Mouse (Mus musculus) limb, embryonic 13.5 days (tissue): ENCODE data around the gene Hjurp. TPM values are rescaled to one million over a fixed set of nuclear protein-coding genes. Genes with fewer than 3 reads are reported as not detected.

ENCODE experiments used
- ATAC-seq: fragments of 200-750 bp; cut with Nextera tagmentation; 2 replicates; pipeline ENCODE4 v1.8.0; 2017; ENCODE audit warnings: low read depth, moderate number of reproducible peaks, moderate TSS enrichment; ENCODE audit not compliant: low FRiP score
- H3K27ac ChIP-seq: fragments of 300-500 bp; sonication (generic); 2 replicates; pipeline ENCODE4 v1.5.1; 2015; ENCODE audit warnings: inconsistent platforms, mild to moderate bottlenecking, moderate library complexity
- H3K27me3 ChIP-seq: fragments of 300-500 bp; sonication (generic); 2 replicates; pipeline ENCODE4 v1.6.1; 2015; ENCODE audit warnings: mild to moderate bottlenecking, inconsistent platforms
- H3K36me3 ChIP-seq: fragments of 300-500 bp; sonication (generic); 2 replicates; pipeline ENCODE4 v1.6.1; 2015; ENCODE audit warnings: inconsistent platforms, mild to moderate bottlenecking, moderate library complexity
- H3K4me1 ChIP-seq: fragments of 300-500 bp; sonication (generic); 2 replicates; pipeline ENCODE4 v1.6.1; 2015; ENCODE audit warnings: inconsistent platforms
- H3K4me2 ChIP-seq: fragments of 300-500 bp; sonication (generic); replicated peaks from 2 replicates; pipeline ENCODE4 v1.6.1; 2015; ENCODE audit warnings: inconsistent platforms, mild to moderate bottlenecking, moderate library complexity
- H3K4me3 ChIP-seq: fragments of 300-500 bp; sonication (generic); 2 replicates; pipeline ENCODE4 v1.5.1; 2015; ENCODE audit warnings: moderate library complexity, mild to moderate bottlenecking, inconsistent platforms
- H3K9ac ChIP-seq: fragments of 300-500 bp; sonication (generic); 2 replicates; pipeline ENCODE4 v1.6.1; 2015; ENCODE audit warnings: mild to moderate bottlenecking, inconsistent platforms
- H3K9me3 ChIP-seq: fragments of 300-500 bp; sonication (generic); 2 replicates; pipeline ENCODE4 v1.6.1; 2016; ENCODE audit warnings: inconsistent platforms
- WGBS: fragments of 180-500 bp; shearing (Covaris S2); methylation state at CpG from one replicate; pipeline ENCODE4 v1.1.7; 2015; 5-methylcytosine and 5-hydroxymethylcytosine counted together
- polyA plus RNA-seq: library from polyadenylated mRNA; unstranded; fragments of >200 nt; fragmentation: Nextera tagmentation; extraction: Ambion mirVana; gene quantifications from 2 replicates; pipeline ENCODE4 v1.2.1, GENCODE M21; 2015

Hjurp gene
- polyA plus RNA-seq, 1 experiment from 2014 or later = 205 TPM

DNA sequence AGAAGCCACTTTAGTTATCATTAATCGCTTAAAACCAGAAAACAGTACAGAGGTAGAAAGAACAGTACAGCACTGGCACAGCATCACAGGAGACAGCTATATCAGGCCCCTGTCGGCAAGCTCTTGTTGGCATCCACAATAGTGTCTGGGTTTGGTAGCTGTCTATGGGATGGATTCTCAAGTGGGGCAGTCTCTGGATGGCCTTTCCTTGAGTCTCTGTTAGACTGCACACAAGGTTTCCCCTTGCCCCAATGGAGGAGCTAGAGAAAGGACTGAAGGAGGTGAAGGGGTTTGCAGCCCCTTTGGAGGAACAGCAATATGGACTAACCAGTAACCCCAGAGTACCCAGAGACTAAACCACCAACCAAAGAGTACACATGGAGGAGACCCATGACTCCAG lies 14.6 kb upstream of the Hjurp start:
- Histone ChIP-seq H3K27me3 (no peaks in the 10 kb centered on the region), H3K27ac (no peak overlapping the region), H3K4me3 (no peak overlapping the region), H3K9me3 (peaks cover 69% of the 10 kb centered on the region), H3K36me3 (no peaks in the 10 kb centered on the region), H3K4me1 (no peaks in the 10 kb centered on the region), H3K9ac (no peak overlapping the region), H3K4me2 (no peak overlapping the region)
- 53% methylated on average over 2 of the region's 2 CpGs for WGBS
- no peak for ATAC-seq

DNA sequence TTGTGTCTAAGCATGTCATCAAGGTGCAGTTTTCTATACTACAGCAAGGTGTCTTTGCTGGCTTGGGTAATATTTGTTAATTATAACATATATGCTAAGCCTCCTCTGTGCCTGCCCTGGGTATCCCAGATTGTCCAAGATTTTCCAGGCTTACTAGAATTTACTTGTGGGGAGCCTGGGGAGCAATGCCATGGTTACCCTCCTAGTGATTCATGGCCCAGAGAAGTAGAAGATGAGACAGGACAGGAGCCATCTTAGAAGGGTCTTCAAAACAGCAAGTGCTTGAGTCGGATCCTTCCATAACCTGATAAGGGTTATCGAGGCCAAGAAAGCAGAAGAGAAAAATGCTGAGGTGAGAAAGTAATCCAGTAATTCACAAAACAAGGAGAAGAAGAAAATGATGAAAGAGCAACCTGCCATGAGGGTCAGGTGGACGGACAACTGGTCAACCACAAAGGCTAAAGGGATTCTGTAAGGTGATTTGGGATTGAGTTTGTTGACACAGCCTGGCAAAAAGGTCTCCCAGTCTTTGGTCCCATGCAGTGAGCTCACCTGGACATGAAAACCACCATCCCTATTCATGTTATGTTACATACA lies 14.1 kb upstream of the Hjurp start:
- 60% methylated on average over 3 of the region's 3 CpGs for WGBS
- no peak overlapping the region for H3K4me2 ChIP-seq
- no peaks in the 10 kb centered on the region for H3K36me3 ChIP-seq
- H3K9me3 ChIP-seq = peaks cover 74% of the 10 kb centered on the region
- no peak for ATAC-seq
- H3K27ac ChIP-seq = no peak overlapping the region
- no peaks in the 10 kb centered on the region for H3K4me1 ChIP-seq
- H3K4me3 ChIP-seq = no peak overlapping the region
- H3K9ac ChIP-seq = no peak overlapping the region
- H3K27me3 ChIP-seq = no peaks in the 10 kb centered on the region

DNA sequence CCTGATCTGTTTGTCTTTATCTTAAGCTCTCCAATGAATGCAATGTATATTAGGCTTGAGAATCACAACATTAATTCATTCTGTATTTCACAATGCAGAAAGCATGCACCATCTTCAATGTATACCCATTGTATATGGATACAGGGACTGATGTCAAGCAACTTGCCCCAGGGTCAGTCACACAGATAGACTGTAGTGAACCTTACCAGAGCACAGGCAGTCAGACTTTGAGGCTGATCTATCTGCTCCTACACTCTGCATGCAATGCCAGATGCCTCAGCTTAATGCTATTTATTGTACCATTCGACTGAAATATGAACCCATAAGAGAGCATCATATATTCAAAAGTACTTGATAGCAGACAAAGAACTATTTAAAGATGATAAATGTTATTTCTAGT lies 13.1 kb upstream of the Hjurp start:
- Histone ChIP-seq H3K4me3 (no peak overlapping the region), H3K27me3 (no peaks in the 10 kb centered on the region), H3K9ac (no peak overlapping the region), H3K27ac (no peak overlapping the region), H3K4me2 (no peak overlapping the region), H3K9me3 (peaks cover 73% of the 10 kb centered on the region), H3K36me3 (no peaks in the 10 kb centered on the region), H3K4me1 (no peaks in the 10 kb centered on the region)
- 68% methylated on average over 1 of the region's 1 CpGs for WGBS
- no peak for ATAC-seq

DNA sequence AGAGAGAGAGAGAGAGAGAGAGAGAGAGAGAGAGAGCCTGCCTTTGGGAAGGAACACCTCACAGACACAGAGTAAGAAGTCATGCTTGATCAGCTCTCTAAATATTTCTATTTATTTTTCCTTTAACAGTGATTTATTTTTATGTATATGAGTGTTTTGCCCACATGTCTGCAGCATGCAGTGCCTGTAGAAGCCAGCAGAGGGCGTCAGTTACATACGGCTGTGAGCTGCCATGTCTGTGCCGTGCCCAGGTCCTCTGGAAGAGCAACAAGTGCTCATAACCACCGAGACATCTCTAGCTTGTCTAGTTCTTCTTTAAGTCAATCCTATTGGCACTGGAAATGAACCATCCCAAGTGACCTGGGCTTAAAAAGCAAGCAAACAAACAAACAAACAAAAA lies 12.5 kb upstream of the Hjurp start:
- H3K36me3 ChIP-seq = no peaks in the 10 kb centered on the region
- ATAC-seq = no peak
- no peak overlapping the region for H3K4me3 ChIP-seq
- 38% methylated on average over 4 of the region's 4 CpGs for WGBS
- no peak overlapping the region for H3K9ac ChIP-seq
- no peak overlapping the region for H3K4me2 ChIP-seq
- H3K27ac ChIP-seq = no peak overlapping the region
- peaks cover 74% of the 10 kb centered on the region for H3K9me3 ChIP-seq
- no peaks in the 10 kb centered on the region for H3K27me3 ChIP-seq
- no peaks in the 10 kb centered on the region for H3K4me1 ChIP-seq

DNA sequence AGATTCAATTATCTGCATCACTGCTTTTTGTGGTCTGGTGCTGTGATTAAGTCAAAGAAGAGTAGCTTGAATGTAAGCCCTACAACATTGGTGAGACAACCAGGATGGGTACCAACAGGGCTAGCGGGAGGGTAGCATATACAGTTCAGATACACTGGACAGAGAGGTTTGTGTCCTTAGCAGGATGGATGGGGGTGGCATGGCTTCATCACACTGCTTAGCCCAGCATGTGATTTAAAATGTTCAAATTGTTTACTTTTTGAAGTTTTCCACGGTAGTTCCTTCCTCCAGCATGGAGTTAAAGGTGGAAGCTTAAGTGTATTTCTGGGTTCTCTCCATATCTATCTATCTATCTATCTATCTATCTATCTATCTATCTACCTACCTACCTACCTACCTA lies 11.7 kb upstream of the Hjurp start:
- Histone ChIP-seq H3K27me3 (no peaks in the 10 kb centered on the region), H3K4me2 (no peak overlapping the region), H3K27ac (no peak overlapping the region), H3K4me3 (no peak overlapping the region), H3K36me3 (no peaks in the 10 kb centered on the region), H3K9me3 (peaks cover 75% of the 10 kb centered on the region), H3K4me1 (no peaks in the 10 kb centered on the region), H3K9ac (no peak overlapping the region)
- no peak for ATAC-seq
- WGBS = 43% methylated on average over 2 of the region's 2 CpGs

DNA sequence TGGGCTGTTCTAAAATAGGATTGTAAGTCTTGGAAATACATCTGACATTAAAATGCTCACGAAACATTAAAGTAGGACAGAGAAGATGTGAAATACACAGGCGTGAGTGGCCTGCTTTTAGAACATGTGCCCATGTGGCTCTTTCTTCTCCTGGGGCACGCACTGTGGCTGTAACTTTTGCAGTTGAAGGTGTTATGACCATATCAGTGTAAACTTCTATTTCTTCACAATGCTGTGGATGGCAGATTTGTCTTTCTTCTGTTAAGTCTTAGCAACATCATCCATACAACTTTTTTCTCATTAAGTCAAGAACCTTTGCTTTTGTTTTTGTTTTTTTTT lies 11.3 kb upstream of the Hjurp start:
- Histone ChIP-seq H3K4me2 (no peak overlapping the region), H3K4me1 (no peaks in the 10 kb centered on the region), H3K27ac (no peak overlapping the region), H3K9me3 (peaks cover 79% of the 10 kb centered on the region), H3K36me3 (no peaks in the 10 kb centered on the region), H3K27me3 (no peaks in the 10 kb centered on the region), H3K9ac (no peak overlapping the region), H3K4me3 (no peak overlapping the region)
- 73% methylated on average over 3 of the region's 3 CpGs for WGBS
- no peak for ATAC-seq

DNA sequence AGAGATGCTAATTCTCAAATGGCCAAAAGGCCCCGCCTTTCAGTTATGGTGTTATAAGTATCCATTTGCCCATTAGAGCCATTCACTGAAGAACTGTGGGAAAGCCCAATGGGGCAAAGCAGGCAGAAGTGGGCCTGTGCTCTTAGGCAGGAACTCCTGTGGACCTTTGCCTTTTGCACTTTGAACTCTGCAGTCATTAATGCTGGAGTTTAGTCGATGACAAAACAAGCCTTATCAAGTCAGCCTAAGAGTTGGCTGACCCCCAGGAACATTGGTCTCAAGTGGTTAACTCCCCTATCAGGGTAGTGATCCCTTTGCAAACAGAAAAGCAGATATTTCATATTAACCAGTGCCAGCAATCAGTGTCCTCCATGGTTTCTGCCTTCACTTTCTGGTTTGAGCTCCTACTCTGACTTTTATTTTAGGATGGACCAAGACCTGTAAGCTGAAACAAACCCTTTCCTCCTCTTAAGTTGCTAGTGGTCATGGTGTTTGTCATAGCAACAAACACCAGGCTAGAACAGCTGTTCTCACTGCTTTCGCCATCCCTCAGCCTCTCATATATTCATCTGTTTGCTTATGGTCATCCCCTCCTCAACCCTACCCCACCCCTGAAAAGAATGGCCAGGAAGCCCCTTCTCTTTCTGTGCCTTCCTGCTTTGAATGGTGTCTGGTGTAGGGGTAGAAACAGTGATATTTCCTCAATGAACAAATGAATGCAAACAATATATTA lies 10.8 kb upstream of the Hjurp start:
- Histone ChIP-seq H3K4me1 (no peaks in the 10 kb centered on the region), H3K27ac (no peak overlapping the region), H3K4me3 (no peak overlapping the region), H3K9ac (no peak overlapping the region), H3K36me3 (no peaks in the 10 kb centered on the region), H3K9me3 (peaks cover 84% of the 10 kb centered on the region), H3K27me3 (no peaks in the 10 kb centered on the region), H3K4me2 (no peak overlapping the region)
- 38% methylated on average over 3 of the region's 3 CpGs for WGBS
- ATAC-seq = no peak; the same call in 1 of the 2 replicates

DNA sequence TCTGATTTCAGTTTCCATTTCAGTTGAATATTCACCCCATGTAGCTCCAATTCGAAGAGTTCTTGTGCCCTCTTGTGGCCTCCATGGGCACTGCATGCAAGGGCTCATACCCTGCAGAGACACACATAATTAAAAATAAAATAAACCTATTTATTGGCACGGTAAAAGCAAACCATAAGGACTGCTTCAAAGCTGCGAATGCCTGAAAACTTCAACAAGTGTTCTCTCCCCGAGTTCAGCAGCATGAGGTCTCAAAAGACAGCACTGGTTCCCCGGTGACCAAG lies 10.2 kb upstream of the Hjurp start:
- Histone ChIP-seq H3K9ac (no peak overlapping the region), H3K36me3 (no peaks in the 10 kb centered on the region), H3K4me1 (no peaks in the 10 kb centered on the region), H3K4me3 (no peak overlapping the region), H3K9me3 (peaks cover 90% of the 10 kb centered on the region), H3K27me3 (no peaks in the 10 kb centered on the region), H3K4me2 (no peak overlapping the region), H3K27ac (no peak overlapping the region)
- no peak for ATAC-seq
- WGBS = 29% methylated on average over 5 of the region's 5 CpGs

DNA sequence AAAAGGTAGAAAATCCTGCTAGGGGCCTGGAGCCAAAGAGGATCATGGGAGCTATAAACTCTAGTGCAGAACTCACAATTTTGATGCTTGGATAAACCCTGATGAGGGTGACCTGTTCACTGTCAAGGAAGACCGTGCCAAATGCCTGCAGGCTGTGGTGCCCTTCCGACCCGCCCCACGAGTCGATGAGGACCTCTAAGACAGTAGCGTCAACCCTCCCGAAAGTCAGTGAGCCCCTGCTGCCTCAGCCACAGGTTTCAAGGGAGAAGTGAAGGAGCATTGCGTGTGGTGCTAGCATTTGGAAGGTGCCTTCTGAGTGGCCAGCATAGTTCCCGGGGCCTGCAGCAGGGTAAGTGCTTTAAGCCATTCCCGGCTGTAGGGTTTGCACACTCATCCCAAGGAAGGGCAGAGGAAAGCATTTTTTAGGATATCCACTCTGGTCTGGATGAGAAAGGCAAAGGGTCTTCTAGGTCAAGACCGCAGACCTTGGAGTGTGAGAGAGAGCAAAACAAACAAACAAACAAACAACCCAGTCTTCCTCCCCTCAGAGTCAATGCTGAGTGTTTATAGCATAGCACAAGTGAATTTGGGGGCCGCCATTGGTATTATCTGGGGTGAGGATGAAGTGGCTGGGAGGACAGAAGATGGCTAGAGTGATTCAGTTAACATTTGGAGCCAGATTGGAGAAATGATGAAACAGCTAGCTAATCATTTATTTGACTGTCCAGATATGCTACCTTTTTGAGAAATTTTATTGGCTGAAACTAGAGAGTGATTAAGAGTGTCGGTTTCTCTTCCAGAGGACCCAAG lies 9.7 kb upstream of the Hjurp start:
- peaks cover 90% of the 10 kb centered on the region for H3K9me3 ChIP-seq

DNA sequence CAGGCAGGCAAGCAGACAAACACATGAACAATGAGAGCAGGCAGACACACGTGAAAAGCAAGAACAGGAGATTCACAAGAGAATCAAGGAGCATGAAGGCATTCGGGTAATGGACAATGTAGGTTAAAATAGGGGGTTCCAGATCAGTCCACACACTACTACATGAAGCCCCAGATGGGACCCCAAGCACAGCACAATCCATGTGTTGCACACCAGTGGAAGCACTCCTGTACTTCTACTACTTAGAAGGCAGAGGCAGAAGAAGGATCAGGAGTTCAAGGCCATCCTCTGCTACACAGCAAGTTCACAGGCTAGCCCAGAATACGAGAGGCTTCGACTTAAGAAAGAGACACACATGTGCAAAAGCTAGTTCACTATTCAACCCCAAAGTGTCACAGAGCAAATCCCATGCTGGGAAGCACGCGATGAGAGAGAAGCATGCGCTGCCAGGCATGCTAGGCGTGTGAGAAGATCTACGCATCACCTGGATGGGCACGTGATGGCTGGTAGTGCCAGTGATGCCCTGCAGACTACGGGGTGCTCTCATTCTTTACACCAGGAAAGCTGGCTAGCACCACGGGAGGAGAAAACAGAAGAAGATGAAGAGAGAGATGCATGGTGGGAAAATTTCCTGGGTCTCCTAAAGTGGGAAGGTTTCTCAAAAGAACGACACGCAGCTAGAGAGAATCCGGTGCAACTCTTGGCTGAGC lies 8.9 kb upstream of the Hjurp start:
- Histone ChIP-seq H3K4me1 (no peaks in the 10 kb centered on the region), H3K9me3 (peaks cover 86% of the 10 kb centered on the region), H3K9ac (no peak overlapping the region), H3K4me3 (no peak overlapping the region), H3K27me3 (no peaks in the 10 kb centered on the region), H3K27ac (no peak overlapping the region), H3K36me3 (no peaks in the 10 kb centered on the region), H3K4me2 (no peak overlapping the region)
- WGBS = 81% methylated on average over 15 of the region's 15 CpGs
- ATAC-seq = no peak

More for the DNA sequence above, 9.7 kb upstream of the Hjurp start:
- Histone ChIP-seq H3K27me3 (no peaks in the 10 kb centered on the region), H3K9ac (no peak overlapping the region), H3K27ac (no peak overlapping the region), H3K4me1 (no peaks in the 10 kb centered on the region), H3K4me3 (no peak overlapping the region), H3K4me2 (no peak overlapping the region), H3K36me3 (no peaks in the 10 kb centered on the region)
- no peak for ATAC-seq
- 71% methylated on average over 13 of the region's 13 CpGs for WGBS

DNA sequence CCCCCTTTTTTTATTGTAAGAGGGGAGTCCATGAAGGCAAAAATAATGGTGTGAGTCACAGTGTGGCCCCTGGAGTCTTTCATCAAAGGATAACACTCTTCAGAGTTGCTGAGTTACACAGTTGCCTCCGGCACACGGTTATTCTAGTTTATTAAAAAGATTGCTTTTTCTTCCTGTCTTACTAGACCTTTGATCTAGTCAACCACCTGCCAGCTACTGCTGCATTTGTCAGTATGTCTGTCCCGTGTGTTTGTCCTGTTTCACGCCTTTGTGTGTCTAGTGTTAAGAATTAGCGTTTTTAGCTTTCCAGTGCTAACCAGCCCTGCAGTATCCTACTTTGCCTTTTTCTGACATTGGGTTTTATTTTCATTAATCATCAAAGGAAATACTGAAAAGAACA lies 8.2 kb upstream of the Hjurp start:
- no peaks in the 10 kb centered on the region for H3K4me1 ChIP-seq
- no peak overlapping the region for H3K9ac ChIP-seq
- ATAC-seq = no peak
- no peak overlapping the region for H3K27ac ChIP-seq
- peaks cover 84% of the 10 kb centered on the region for H3K9me3 ChIP-seq
- H3K4me2 ChIP-seq = no peak overlapping the region
- H3K36me3 ChIP-seq = no peaks in the 10 kb centered on the region
- 66% methylated on average over 5 of the region's 5 CpGs for WGBS
- no peak overlapping the region for H3K4me3 ChIP-seq
- H3K27me3 ChIP-seq = no peaks in the 10 kb centered on the region

DNA sequence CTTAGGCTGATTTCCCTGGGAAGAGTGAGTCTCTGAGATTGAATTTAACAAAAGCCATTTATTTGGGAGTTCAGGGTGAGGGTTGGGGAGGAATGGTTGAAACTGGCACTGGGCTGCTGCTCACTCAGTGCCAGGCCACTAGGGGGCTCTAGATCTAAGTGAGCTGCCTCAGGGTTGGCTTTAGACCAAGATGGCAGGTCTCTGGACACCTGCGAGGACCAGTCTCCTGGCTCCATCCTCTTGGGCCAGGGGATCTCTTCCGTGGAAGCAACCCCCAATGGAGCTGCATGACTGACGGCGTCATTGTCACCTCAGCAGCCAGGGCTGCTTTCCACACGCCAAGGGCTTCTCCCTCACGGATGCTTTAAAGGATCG lies 7.5 kb upstream of the Hjurp start:
- Histone ChIP-seq H3K27me3 (no peaks in the 10 kb centered on the region), H3K4me1 (no peaks in the 10 kb centered on the region), H3K4me2 (no peak overlapping the region), H3K9ac (no peak overlapping the region), H3K9me3 (peaks cover 77% of the 10 kb centered on the region), H3K27ac (no peak overlapping the region), H3K36me3 (no peaks in the 10 kb centered on the region), H3K4me3 (no peak overlapping the region)
- no peak for ATAC-seq
- WGBS = 60% methylated on average over 7 of the region's 7 CpGs
